Mouse (Mus musculus) limb, embryonic 13.5 days (tissue): ENCODE measurements around the gene Fndc7. TPM values are rescaled to one million over a fixed set of nuclear protein-coding genes. Genes with fewer than 3 reads are reported as not detected.

Experiments used
- ATAC-seq: fragments of 200-750 bp; cut with Nextera tagmentation; 2 replicates; pipeline ENCODE4 v1.8.0; 2017; ENCODE audit warnings: low read depth, moderate number of reproducible peaks, moderate TSS enrichment; ENCODE audit not compliant: low FRiP score
- H3K27ac ChIP-seq: fragments of 300-500 bp; sonication (generic); 2 replicates; pipeline ENCODE4 v1.5.1; 2015; ENCODE audit warnings: inconsistent platforms, mild to moderate bottlenecking, moderate library complexity
- H3K27me3 ChIP-seq: fragments of 300-500 bp; sonication (generic); 2 replicates; pipeline ENCODE4 v1.6.1; 2015; ENCODE audit warnings: mild to moderate bottlenecking, inconsistent platforms
- H3K36me3 ChIP-seq: fragments of 300-500 bp; sonication (generic); 2 replicates; pipeline ENCODE4 v1.6.1; 2015; ENCODE audit warnings: inconsistent platforms, mild to moderate bottlenecking, moderate library complexity
- H3K4me1 ChIP-seq: fragments of 300-500 bp; sonication (generic); 2 replicates; pipeline ENCODE4 v1.6.1; 2015; ENCODE audit warnings: inconsistent platforms
- H3K4me2 ChIP-seq: fragments of 300-500 bp; sonication (generic); replicated peaks from 2 replicates; pipeline ENCODE4 v1.6.1; 2015; ENCODE audit warnings: inconsistent platforms, mild to moderate bottlenecking, moderate library complexity
- H3K4me3 ChIP-seq: fragments of 300-500 bp; sonication (generic); 2 replicates; pipeline ENCODE4 v1.5.1; 2015; ENCODE audit warnings: moderate library complexity, mild to moderate bottlenecking, inconsistent platforms
- H3K9ac ChIP-seq: fragments of 300-500 bp; sonication (generic); 2 replicates; pipeline ENCODE4 v1.6.1; 2015; ENCODE audit warnings: mild to moderate bottlenecking, inconsistent platforms
- H3K9me3 ChIP-seq: fragments of 300-500 bp; sonication (generic); 2 replicates; pipeline ENCODE4 v1.6.1; 2016; ENCODE audit warnings: inconsistent platforms
- WGBS: fragments of 180-500 bp; shearing (Covaris S2); methylation state at CpG from one replicate; pipeline ENCODE4 v1.1.7; 2015; 5-methylcytosine and 5-hydroxymethylcytosine counted together
- polyA plus RNA-seq: library from polyadenylated mRNA; unstranded; fragments of >200 nt; fragmentation: Nextera tagmentation; extraction: Ambion mirVana; gene quantifications from 2 replicates; pipeline ENCODE4 v1.2.1, GENCODE M21; 2015

The Fndc7 gene
- polyA plus RNA-seq, 1 experiment from 2014 or later, result 0.09 TPM

- Histone ChIP-seq H3K27ac (no peak overlapping the region), H3K4me2 (no peak overlapping the region), H3K4me1 (no peaks in the 10 kb centered on the region), H3K9ac (no peak overlapping the region), H3K36me3 (peaks cover 55% of the 10 kb centered on the region), H3K4me3 (no peak overlapping the region), H3K9me3 (no peaks in the 10 kb centered on the region), H3K27me3 (no peaks in the 10 kb centered on the region)
- no peak for ATAC-seq
- 79% methylated on average over 3 of the region's 4 CpGs for WGBS
These were observed 74.2 kb downstream of the Fndc7 start for GRCm38 (mm10) chr3:108815631-108816030.

GRCm38 (mm10) chr3:108810747-108811263 is 79.0 kb downstream of the Fndc7 start:
- ATAC-seq, result no peak
- no peak overlapping the region for H3K4me2 ChIP-seq
- WGBS, result 78% methylated on average over 4 of the region's 4 CpGs
- no peak overlapping the region for H3K27ac ChIP-seq
- H3K4me1 ChIP-seq, result no peaks in the 10 kb centered on the region
- H3K9ac ChIP-seq, result no peak overlapping the region
- no peaks in the 10 kb centered on the region for H3K27me3 ChIP-seq
- H3K9me3 ChIP-seq, result no peaks in the 10 kb centered on the region
- H3K36me3 ChIP-seq, result peaks cover 49% of the 10 kb centered on the region
- H3K4me3 ChIP-seq, result no peak overlapping the region

GRCm38 (mm10) chr3:108805622-108806021 is 84.2 kb downstream of the Fndc7 start:
- Histone ChIP-seq H3K4me2 (no peak overlapping the region), H3K36me3 (peaks cover 70% of the 10 kb centered on the region), H3K27ac (no peak overlapping the region), H3K27me3 (no peaks in the 10 kb centered on the region), H3K9me3 (no peaks in the 10 kb centered on the region), H3K4me3 (no peak overlapping the region), H3K9ac (no peak overlapping the region), H3K4me1 (no peaks in the 10 kb centered on the region)
- WGBS, result 81% methylated on average over 5 of the region's 5 CpGs
- ATAC-seq, result no peak

Other genes with a start within 250 kb of the Fndc7 start
- 88.4 and 91.0 TPM in 2 replicates for gene Clcc1, start 236.1 kb downstream of the Fndc7 start, polyA plus RNA-seq
- 96.7 and 103 TPM in 2 replicates for gene Gpsm2, start 167.7 kb downstream of the Fndc7 start, polyA plus RNA-seq
- 1.8 TPM in 2 replicates for gene Aknad1, start 150.3 kb downstream of the Fndc7 start, polyA plus RNA-seq
- 38.6 and 38.8 TPM in 2 replicates for gene Stxbp3, start 49.5 kb downstream of the Fndc7 start, polyA plus RNA-seq
- 82.3 and 90.7 TPM in 2 replicates for gene Prpf38b, start 21.7 kb upstream of the Fndc7 start, polyA plus RNA-seq
- gene Henmt1, start 49.9 kb upstream of the Fndc7 start, polyA plus RNA-seq, result 0.92 and 1.2 TPM in 2 replicates
- gene Gm9857, start 50.4 kb upstream of the Fndc7 start, polyA plus RNA-seq, result 0.74 TPM in 1 of 2 replicates, not detected in the other
- gene Fam102b, start 137.6 kb upstream of the Fndc7 start, polyA plus RNA-seq, result 7.5 and 7.8 TPM in 2 replicates
- gene Slc25a54, start 190.5 kb upstream of the Fndc7 start, polyA plus RNA-seq, result not detected in 2 replicates
- gene Slc25a24, start 233.1 kb upstream of the Fndc7 start, polyA plus RNA-seq, result 45.0 and 51.0 TPM in 2 replicates